Mouse (Mus musculus): ENCODE data around the gene H13. TPM values are rescaled to one million over a fixed set of nuclear protein-coding genes. Genes with fewer than 3 reads are reported as not detected.
A peak's percentile ranks its signal among the peaks of the same experiment; 100 is the strongest.

H13 gene
- polyA plus RNA-seq, 1 experiment from 2014 or later: 172 TPM

- peaks cover 17% of the 10 kb centered on the region for H3K4me1 ChIP-seq (ENCODE audit: control insufficient read depth, insufficient read depth, low read depth, low read length)
- WGBS: 72% methylated on average over 5 of the region's 5 CpGs
- H3K9me3 ChIP-seq (ENCODE audit: control insufficient read depth, low read length): no peaks in the 10 kb centered on the region
- no peak overlapping the region for H3K9ac ChIP-seq (ENCODE audit: low read depth, low read length)
- no peaks in the 10 kb centered on the region for H3K36me3 ChIP-seq (ENCODE audit: control insufficient read depth, insufficient read depth, low read length)
- no peak for ATAC-seq
- no peaks in the 10 kb centered on the region; the same call in 1 of the 2 replicates for H3K27me3 ChIP-seq (replicated peaks; ENCODE audit: control insufficient read depth, insufficient read depth, low read length)
- H3K4me2 ChIP-seq (ENCODE audit: low read length): no peak overlapping the region
- H3K4me3 ChIP-seq (ENCODE audit: low read length): no peak overlapping the region
- H3K27ac ChIP-seq (ENCODE audit: low read depth, low read length): no peak overlapping the region
Measured at GRCm38 (mm10) chr2:152740490-152740889, 71.2 kb downstream of the H13 start.

GRCm38 (mm10) chr2:152741153-152742041, 72.1 kb downstream of the H13 start:
- Histone ChIP-seq H3K4me1 (ENCODE audit: control insufficient read depth, insufficient read depth, low read depth, low read length) (peaks cover 16% of the 10 kb centered on the region), H3K27me3 (replicated peaks; ENCODE audit: control insufficient read depth, insufficient read depth, low read length) (no peaks in the 10 kb centered on the region; the same call in 1 of the 2 replicates), H3K4me2 (ENCODE audit: low read length) (peak overlapping the region; percentile 35), H3K9me3 (ENCODE audit: control insufficient read depth, low read length) (no peaks in the 10 kb centered on the region), H3K27ac (ENCODE audit: low read depth, low read length) (peak overlapping the region; percentile 57), H3K36me3 (ENCODE audit: control insufficient read depth, insufficient read depth, low read length) (no peaks in the 10 kb centered on the region), H3K4me3 (ENCODE audit: low read length) (no peak overlapping the region), H3K9ac (ENCODE audit: low read depth, low read length) (0 out of 2 replicates have a peak overlapping the region, but pooled peaks have one; percentile 5)
- 45% methylated on average over 14 of the region's 14 CpGs for WGBS
- ATAC-seq: 0 out of 2 replicates have a peak, but pooled peaks have one; percentile 15

GRCm38 (mm10) chr2:152742435-152742834, 73.2 kb downstream of the H13 start:
- Histone ChIP-seq H3K27ac (ENCODE audit: low read depth, low read length) (no peak overlapping the region), H3K27me3 (replicated peaks; ENCODE audit: control insufficient read depth, insufficient read depth, low read length) (no peaks in the 10 kb centered on the region; the same call in 1 of the 2 replicates), H3K4me2 (ENCODE audit: low read length) (no peak overlapping the region), H3K4me1 (ENCODE audit: control insufficient read depth, insufficient read depth, low read depth, low read length) (peaks cover 10% of the 10 kb centered on the region), H3K9me3 (ENCODE audit: control insufficient read depth, low read length) (no peaks in the 10 kb centered on the region), H3K9ac (ENCODE audit: low read depth, low read length) (no peak overlapping the region), H3K36me3 (ENCODE audit: control insufficient read depth, insufficient read depth, low read length) (no peaks in the 10 kb centered on the region), H3K4me3 (ENCODE audit: low read length) (no peak overlapping the region)
- 0 out of 2 replicates have a peak, but pooled peaks have one; percentile 49 for ATAC-seq
- 24% methylated on average over 10 of the region's 10 CpGs for WGBS

GRCm38 (mm10) chr2:152753944-152754711, 84.9 kb downstream of the H13 start, which contains the start of gene Cox4i2:
Gene Cox4i2 (plus strand): TSS chr2:152754173.
- peaks cover 9% of the 10 kb centered on the region for H3K4me1 ChIP-seq (ENCODE audit: control insufficient read depth, insufficient read depth, low read depth, low read length)
- no peaks in the 10 kb centered on the region for H3K36me3 ChIP-seq (ENCODE audit: control insufficient read depth, insufficient read depth, low read length)
- WGBS: 3% methylated on average over 30 of the region's 30 CpGs
- peak within 1 kb of the TSS; percentile 53 for H3K4me2 ChIP-seq (ENCODE audit: low read length)
- no peaks in the 10 kb centered on the region; the same call in 1 of the 2 replicates for H3K27me3 ChIP-seq (replicated peaks; ENCODE audit: control insufficient read depth, insufficient read depth, low read length)
- peak; percentile 41; the same call in 1 of the 2 replicates for ATAC-seq
- H3K9me3 ChIP-seq (ENCODE audit: control insufficient read depth, low read length): no peaks in the 10 kb centered on the region
- peak within 1 kb of the TSS; percentile 55 for H3K9ac ChIP-seq (ENCODE audit: low read depth, low read length)
- H3K27ac ChIP-seq (ENCODE audit: low read depth, low read length): no peak within 1 kb of the TSS
- H3K4me3 ChIP-seq (ENCODE audit: low read length): peak within 1 kb of the TSS; percentile 13

GRCm38 (mm10) chr2:152756474-152757393, 87.5 kb downstream of the H13 start:
- H3K4me3 ChIP-seq (ENCODE audit: low read length): no peak overlapping the region
- H3K27me3 ChIP-seq (replicated peaks; ENCODE audit: control insufficient read depth, insufficient read depth, low read length): no peaks in the 10 kb centered on the region; the same call in 1 of the 2 replicates
- H3K4me2 ChIP-seq (ENCODE audit: low read length): no peak overlapping the region
- H3K27ac ChIP-seq (ENCODE audit: low read depth, low read length): no peak overlapping the region
- no peak for ATAC-seq
- WGBS: 54% methylated on average over 17 of the region's 17 CpGs
- H3K36me3 ChIP-seq (ENCODE audit: control insufficient read depth, insufficient read depth, low read length): no peaks in the 10 kb centered on the region
- no peaks in the 10 kb centered on the region for H3K9me3 ChIP-seq (ENCODE audit: control insufficient read depth, low read length)
- peaks cover 9% of the 10 kb centered on the region for H3K4me1 ChIP-seq (ENCODE audit: control insufficient read depth, insufficient read depth, low read depth, low read length)
- no peak overlapping the region for H3K9ac ChIP-seq (ENCODE audit: low read depth, low read length)

- Histone ChIP-seq H3K4me2 (ENCODE audit: low read length) (no peak overlapping the region), H3K27me3 (replicated peaks; ENCODE audit: control insufficient read depth, insufficient read depth, low read length) (no peaks in the 10 kb centered on the region; the same call in 1 of the 2 replicates), H3K9ac (ENCODE audit: low read depth, low read length) (no peak overlapping the region), H3K4me3 (ENCODE audit: low read length) (no peak overlapping the region), H3K27ac (ENCODE audit: low read depth, low read length) (no peak overlapping the region), H3K36me3 (ENCODE audit: control insufficient read depth, insufficient read depth, low read length) (no peaks in the 10 kb centered on the region), H3K4me1 (ENCODE audit: control insufficient read depth, insufficient read depth, low read depth, low read length) (peaks cover 9% of the 10 kb centered on the region), H3K9me3 (ENCODE audit: control insufficient read depth, low read length) (no peaks in the 10 kb centered on the region)
- ATAC-seq: 0 out of 2 replicates have a peak, but pooled peaks have one; percentile 13
- 64% methylated on average over 2 of the region's 2 CpGs for WGBS
Measured at GRCm38 (mm10) chr2:152757478-152757877, 88.2 kb downstream of the H13 start.

Other genes starting within 250 kb of the H13 start
- gene Defb23, start 204.8 kb upstream of the H13 start, polyA plus RNA-seq (2015; fragmentation: Nextera tagmentation; extraction: Ambion mirVana): not detected in 2 replicates
- not detected in 2 replicates for gene Defb20, start 192.4 kb upstream of the H13 start, polyA plus RNA-seq (2015; fragmentation: Nextera tagmentation; extraction: Ambion mirVana)
- not detected in 2 replicates for gene Defb22, start 179.3 kb upstream of the H13 start, polyA plus RNA-seq (2015; fragmentation: Nextera tagmentation; extraction: Ambion mirVana)
- gene Defb26, start 157.8 kb upstream of the H13 start, polyA plus RNA-seq (2015; fragmentation: Nextera tagmentation; extraction: Ambion mirVana): not detected in 2 replicates
- gene Defb28, start 151.2 kb upstream of the H13 start, polyA plus RNA-seq (2015; fragmentation: Nextera tagmentation; extraction: Ambion mirVana): not detected in 2 replicates
- not detected in 2 replicates for gene Defb29, start 129.4 kb upstream of the H13 start, polyA plus RNA-seq (2015; fragmentation: Nextera tagmentation; extraction: Ambion mirVana)
- not detected in 2 replicates for gene Gm17416, start 100.1 kb upstream of the H13 start, polyA plus RNA-seq (2015; fragmentation: Nextera tagmentation; extraction: Ambion mirVana)
- not detected in 2 replicates for gene Defb21, start 96.7 kb upstream of the H13 start, polyA plus RNA-seq (2015; fragmentation: Nextera tagmentation; extraction: Ambion mirVana)
- gene Defb19, start 89.1 kb upstream of the H13 start, polyA plus RNA-seq (2015; fragmentation: Nextera tagmentation; extraction: Ambion mirVana): not detected in 2 replicates
- gene Defb45, start 70.1 kb upstream of the H13 start, polyA plus RNA-seq (2015; fragmentation: Nextera tagmentation; extraction: Ambion mirVana): not detected in 2 replicates
- not detected in 2 replicates for gene Defb36, start 65.1 kb upstream of the H13 start, polyA plus RNA-seq (2015; fragmentation: Nextera tagmentation; extraction: Ambion mirVana)
- not detected in 2 replicates for gene Defb25, start 46.4 kb upstream of the H13 start, polyA plus RNA-seq (2015; fragmentation: Nextera tagmentation; extraction: Ambion mirVana)
- gene Rem1, start 42.5 kb upstream of the H13 start, polyA plus RNA-seq (2015; fragmentation: Nextera tagmentation; extraction: Ambion mirVana): 0.80 and 0.82 TPM in 2 replicates
- 32.2 and 36.7 TPM in 2 replicates for gene Mcts2, start 17.6 kb downstream of the H13 start, polyA plus RNA-seq (2015; fragmentation: Nextera tagmentation; extraction: Ambion mirVana)
- gene Id1, start 66.8 kb downstream of the H13 start, polyA plus RNA-seq (2015; fragmentation: Nextera tagmentation; extraction: Ambion mirVana): 56.8 and 68.4 TPM in 2 replicates
- gene Cox4i2, start 84.7 kb downstream of the H13 start, polyA plus RNA-seq (2015; fragmentation: Nextera tagmentation; extraction: Ambion mirVana): 6.7 and 7.0 TPM in 2 replicates
- 138 and 159 TPM in 2 replicates for gene Bcl2l1, start 162.3 kb downstream of the H13 start, polyA plus RNA-seq (2015; fragmentation: Nextera tagmentation; extraction: Ambion mirVana)
- 14.8 and 19.8 TPM in 2 replicates for gene Tpx2, start 178.5 kb downstream of the H13 start, polyA plus RNA-seq (2015; fragmentation: Nextera tagmentation; extraction: Ambion mirVana)
- 0.21 and 0.44 TPM in 2 replicates for gene Mylk2, start 241.9 kb downstream of the H13 start, polyA plus RNA-seq (2015; fragmentation: Nextera tagmentation; extraction: Ambion mirVana)